Mouse (Mus musculus): ENCODE results near the gene Uchl4. TPM values are rescaled to one million over a fixed set of nuclear protein-coding genes. Genes with fewer than 3 reads are reported as not detected.

Uchl4 gene
- total and polyA plus RNA-seq, 3 experiments: 0.75 to 2.6 TPM; not detected in 1

DNA sequence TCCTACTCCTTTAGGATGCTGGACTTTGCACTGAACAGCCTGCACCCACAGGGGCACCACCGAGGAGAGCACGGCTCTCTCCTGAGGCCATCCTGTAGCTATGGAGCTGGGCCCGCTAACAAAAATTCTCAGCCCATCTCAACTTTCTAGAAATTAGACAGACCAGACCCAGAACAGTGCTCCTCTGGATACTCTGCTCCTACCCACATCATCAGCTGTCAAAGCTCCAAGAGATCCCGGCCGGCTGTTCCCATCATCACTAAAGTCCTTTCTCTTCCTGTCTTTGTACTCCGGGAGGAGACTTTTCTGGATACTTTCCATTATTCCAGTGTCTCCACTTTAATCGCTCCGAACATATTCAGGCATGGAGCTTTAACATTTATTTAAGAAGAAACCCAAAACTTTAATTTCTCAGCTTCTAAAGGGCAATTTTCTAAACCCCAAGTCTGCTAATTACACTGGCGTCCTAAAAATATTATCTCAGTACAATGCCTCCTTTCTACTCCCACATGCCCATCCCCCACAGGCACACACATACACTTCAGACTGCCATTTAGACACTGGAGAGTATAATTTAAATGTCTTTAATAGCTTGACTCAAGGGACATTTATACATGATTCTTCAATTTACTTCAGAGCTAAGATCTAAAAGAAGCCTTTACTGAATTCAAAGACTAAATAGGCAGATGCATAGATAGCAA is 2.6 kb upstream of the Uchl4 start:
- Histone ChIP-seq H3K36me3 (replicated peaks) (peaks cover 71% of the 10 kb centered on the region), H3K4me1 (ENCODE audit: insufficient read depth, low read depth, low read length) (peaks cover 3% of the 10 kb centered on the region; the same call in 1 of the 2 replicates)

DNA sequence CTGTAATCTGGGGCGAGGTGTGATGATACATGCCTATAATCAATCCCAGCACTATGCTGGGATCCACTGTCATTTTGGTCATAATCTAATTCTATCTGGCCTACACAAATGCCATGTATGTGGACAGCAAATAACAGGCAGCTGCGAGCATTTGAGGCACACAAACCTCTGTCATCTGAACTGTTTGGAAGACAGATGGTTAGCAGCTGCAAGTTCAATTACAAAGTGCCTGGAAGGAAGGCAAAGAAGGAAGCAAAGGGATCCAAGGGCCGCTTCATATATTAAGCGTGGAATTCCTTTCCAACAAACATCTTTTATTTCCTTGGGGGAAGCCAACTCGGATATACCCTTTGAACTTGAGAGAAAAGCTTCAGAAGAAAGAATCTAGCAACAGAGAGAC is 1.3 kb upstream of the Uchl4 start:
- ATAC-seq (ENCODE audit: extremely low read depth, insufficient number of reproducible peaks, low FRiP score, poor library complexity, severe bottlenecking): no peak
- H3K36me3 ChIP-seq (replicated peaks): peaks cover 66% of the 10 kb centered on the region
- no peaks in the 10 kb centered on the region for H3K27me3 ChIP-seq (ENCODE audit: insufficient read depth, low read length)
- no peak for DNase-seq (ENCODE audit: low spot score)
- no peak overlapping the region for H3K4me3 ChIP-seq (ENCODE audit: low read depth, low read length)
- no peaks in the 10 kb centered on the region; the same call in 1 of the 2 replicates for H3K4me1 ChIP-seq (ENCODE audit: insufficient read depth, low read depth, low read length)
- TF ChIP-seq GATA2 (IDR thresholded peaks at IDR 0.05; ENCODE audit: borderline replicate concordance, low read depth, low read length) (no peak), TAL1 (conservative IDR thresholded peaks at IDR 0.05; ENCODE audit: low read depth, low read length) (no peak), CTCF (IDR thresholded peaks at IDR 0.05; ENCODE audit: low read depth, low read length) (no peak), GATA1 (IDR thresholded peaks at IDR 0.05; ENCODE audit: borderline replicate concordance, low read length) (no peak), POLR2AphosphoS5 (IDR thresholded peaks at IDR 0.05; ENCODE audit: insufficient replicate concordance, low read depth, low read length) (no peak)
- H3K9me3 ChIP-seq (replicated peaks): no peaks in the 10 kb centered on the region

More for the DNA sequence above, 2.6 kb upstream of the Uchl4 start:
- Histone ChIP-seq H3K4me3 (ENCODE audit: low read depth, low read length) (no peak overlapping the region), H3K9me3 (replicated peaks) (no peaks in the 10 kb centered on the region), H3K27me3 (ENCODE audit: insufficient read depth, low read length) (no peaks in the 10 kb centered on the region)
- no peak for TF ChIP-seq TAL1 (conservative IDR thresholded peaks at IDR 0.05; ENCODE audit: low read depth, low read length)
- no peak for TF ChIP-seq CTCF (IDR thresholded peaks at IDR 0.05; ENCODE audit: low read depth, low read length)
- no peak for TF ChIP-seq POLR2AphosphoS5 (IDR thresholded peaks at IDR 0.05; ENCODE audit: insufficient replicate concordance, low read depth, low read length)
- no peak for TF ChIP-seq GATA1 (IDR thresholded peaks at IDR 0.05; ENCODE audit: borderline replicate concordance, low read length)
- TF ChIP-seq GATA2 (IDR thresholded peaks at IDR 0.05; ENCODE audit: borderline replicate concordance, low read depth, low read length): no peak
- ATAC-seq (ENCODE audit: extremely low read depth, insufficient number of reproducible peaks, low FRiP score, poor library complexity, severe bottlenecking) (no peak), DNase-seq (ENCODE audit: low spot score) (no peak)

- ATAC-seq (ENCODE audit: extremely low read depth, insufficient number of reproducible peaks, low FRiP score, poor library complexity, severe bottlenecking) (no peak), DNase-seq (ENCODE audit: low spot score) (no peak)
- peaks cover 62% of the 10 kb centered on the region for H3K36me3 ChIP-seq (replicated peaks)
- H3K4me3 ChIP-seq (ENCODE audit: low read depth, low read length): no peak overlapping the region
- no peaks in the 10 kb centered on the region for H3K27me3 ChIP-seq (ENCODE audit: insufficient read depth, low read length)
- no peaks in the 10 kb centered on the region for H3K9me3 ChIP-seq (replicated peaks)
- TF ChIP-seq CTCF (IDR thresholded peaks at IDR 0.05; ENCODE audit: low read depth, low read length): no peak
- no peak for TF ChIP-seq POLR2AphosphoS5 (IDR thresholded peaks at IDR 0.05; ENCODE audit: insufficient replicate concordance, low read depth, low read length)
- no peak for TF ChIP-seq GATA2 (IDR thresholded peaks at IDR 0.05; ENCODE audit: borderline replicate concordance, low read depth, low read length)
- no peak for TF ChIP-seq GATA1 (IDR thresholded peaks at IDR 0.05; ENCODE audit: borderline replicate concordance, low read length)
- no peak for TF ChIP-seq TAL1 (conservative IDR thresholded peaks at IDR 0.05; ENCODE audit: low read depth, low read length)
- peaks cover 3% of the 10 kb centered on the region; the same call in 1 of the 2 replicates for H3K4me1 ChIP-seq (ENCODE audit: insufficient read depth, low read depth, low read length)
These were observed 1.1 kb downstream of the Uchl4 start for GRCm38 (mm10) chr9:64236056-64236455.

DNA sequence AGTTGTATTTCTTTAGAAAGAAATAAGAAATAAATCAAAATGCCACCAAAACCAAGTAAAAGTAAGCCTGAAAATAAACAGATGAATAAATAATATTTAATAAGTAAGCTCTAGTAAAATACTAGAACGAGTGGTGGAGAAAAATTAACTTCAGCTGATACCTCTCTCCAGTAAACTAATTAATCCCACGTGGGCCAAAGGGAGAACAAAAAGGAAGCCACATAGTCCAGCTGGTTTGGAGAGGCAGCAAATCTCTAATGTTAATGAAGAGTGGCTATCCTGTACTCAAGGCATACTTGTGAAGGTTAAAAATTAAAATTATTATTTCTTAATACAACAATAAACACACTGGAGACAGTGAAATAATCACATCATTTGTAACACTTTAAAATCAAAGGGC is 5.1 kb downstream of the Uchl4 start:
- DNase-seq (ENCODE audit: low spot score): no peak
- no peak overlapping the region for H3K4me3 ChIP-seq (ENCODE audit: low read depth, low read length)
- H3K27me3 ChIP-seq (ENCODE audit: insufficient read depth, low read length): no peaks in the 10 kb centered on the region
- ATAC-seq (ENCODE audit: extremely low read depth, insufficient number of reproducible peaks, low FRiP score, poor library complexity, severe bottlenecking): no peak
- H3K9me3 ChIP-seq (replicated peaks): no peaks in the 10 kb centered on the region
- TF ChIP-seq POLR2AphosphoS5 (IDR thresholded peaks at IDR 0.05; ENCODE audit: insufficient replicate concordance, low read depth, low read length) (no peak), TAL1 (conservative IDR thresholded peaks at IDR 0.05; ENCODE audit: low read depth, low read length) (no peak), CTCF (IDR thresholded peaks at IDR 0.05; ENCODE audit: low read depth, low read length) (no peak), GATA2 (IDR thresholded peaks at IDR 0.05; ENCODE audit: borderline replicate concordance, low read depth, low read length) (no peak), GATA1 (IDR thresholded peaks at IDR 0.05; ENCODE audit: borderline replicate concordance, low read length) (no peak)
- peaks cover 7% of the 10 kb centered on the region for H3K4me1 ChIP-seq (ENCODE audit: insufficient read depth, low read depth, low read length)
- peaks cover 59% of the 10 kb centered on the region for H3K36me3 ChIP-seq (replicated peaks)

GRCm38 (mm10) chr9:64240681-64241080 is 5.7 kb downstream of the Uchl4 start:
- peaks cover 7% of the 10 kb centered on the region for H3K4me1 ChIP-seq (ENCODE audit: insufficient read depth, low read depth, low read length)
- DNase-seq (ENCODE audit: low spot score) (no peak), ATAC-seq (ENCODE audit: extremely low read depth, insufficient number of reproducible peaks, low FRiP score, poor library complexity, severe bottlenecking) (no peak)

DNA sequence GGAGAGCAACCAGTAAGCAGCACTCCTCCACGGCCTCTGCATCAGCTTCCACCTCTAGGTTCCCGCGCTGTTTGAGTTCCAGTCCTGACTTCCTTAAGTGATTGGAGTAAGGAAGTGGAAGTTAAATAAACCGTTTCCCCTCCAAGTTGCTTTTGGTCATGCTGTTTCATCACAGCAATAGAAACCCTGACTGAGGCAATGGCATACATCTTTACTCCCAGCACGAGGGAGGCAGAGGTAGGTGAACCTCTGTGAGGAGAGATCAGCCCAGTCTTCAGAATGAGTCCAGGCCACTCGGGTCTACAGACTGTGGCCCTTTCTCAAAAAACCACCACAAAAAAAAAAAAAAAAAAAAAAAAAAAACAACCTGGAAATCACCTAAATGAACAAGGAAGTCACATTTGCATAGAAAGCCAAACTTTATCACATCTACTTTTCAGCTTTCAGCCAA is 7.4 kb downstream of the Uchl4 start:
- DNase-seq (ENCODE audit: low spot score): no peak
- Histone ChIP-seq H3K27me3 (ENCODE audit: insufficient read depth, low read length) (no peaks in the 10 kb centered on the region), H3K36me3 (replicated peaks) (peaks cover 68% of the 10 kb centered on the region), H3K4me3 (ENCODE audit: low read depth, low read length) (no peak overlapping the region), H3K9me3 (replicated peaks) (no peaks in the 10 kb centered on the region), H3K4me1 (ENCODE audit: insufficient read depth, low read depth, low read length) (peaks cover 7% of the 10 kb centered on the region)
- no peak for TF ChIP-seq CTCF (IDR thresholded peaks at IDR 0.05; ENCODE audit: low read depth, low read length)
- no peak for TF ChIP-seq GATA2 (IDR thresholded peaks at IDR 0.05; ENCODE audit: borderline replicate concordance, low read depth, low read length)
- no peak for TF ChIP-seq TAL1 (conservative IDR thresholded peaks at IDR 0.05; ENCODE audit: low read depth, low read length)
- TF ChIP-seq GATA1 (IDR thresholded peaks at IDR 0.05; ENCODE audit: borderline replicate concordance, low read length): no peak
- no peak for TF ChIP-seq POLR2AphosphoS5 (IDR thresholded peaks at IDR 0.05; ENCODE audit: insufficient replicate concordance, low read depth, low read length)
- ATAC-seq (ENCODE audit: extremely low read depth, insufficient number of reproducible peaks, low FRiP score, poor library complexity, severe bottlenecking): no peak

More at GRCm38 (mm10) chr9:64240681-64241080, 5.7 kb downstream of the Uchl4 start:
- peaks cover 59% of the 10 kb centered on the region for H3K36me3 ChIP-seq (replicated peaks)
- H3K27me3 ChIP-seq (ENCODE audit: insufficient read depth, low read length): no peaks in the 10 kb centered on the region
- no peaks in the 10 kb centered on the region for H3K9me3 ChIP-seq (replicated peaks)
- no peak overlapping the region for H3K4me3 ChIP-seq (ENCODE audit: low read depth, low read length)
- TF ChIP-seq CTCF (IDR thresholded peaks at IDR 0.05; ENCODE audit: low read depth, low read length) (no peak), GATA1 (IDR thresholded peaks at IDR 0.05; ENCODE audit: borderline replicate concordance, low read length) (no peak), GATA2 (IDR thresholded peaks at IDR 0.05; ENCODE audit: borderline replicate concordance, low read depth, low read length) (no peak), TAL1 (conservative IDR thresholded peaks at IDR 0.05; ENCODE audit: low read depth, low read length) (no peak), POLR2AphosphoS5 (IDR thresholded peaks at IDR 0.05; ENCODE audit: insufficient replicate concordance, low read depth, low read length) (no peak)
